Mouse (Mus musculus): ENCODE data around the gene Zfand2b. TPM values are rescaled to one million over a fixed set of nuclear protein-coding genes. Genes with fewer than 3 reads are reported as not detected.
A peak's percentile ranks its signal among the peaks of the same experiment; 100 is the strongest.

The Zfand2b gene
- polyA plus RNA-seq, 1 experiment, result 20.4 TPM

DNA sequence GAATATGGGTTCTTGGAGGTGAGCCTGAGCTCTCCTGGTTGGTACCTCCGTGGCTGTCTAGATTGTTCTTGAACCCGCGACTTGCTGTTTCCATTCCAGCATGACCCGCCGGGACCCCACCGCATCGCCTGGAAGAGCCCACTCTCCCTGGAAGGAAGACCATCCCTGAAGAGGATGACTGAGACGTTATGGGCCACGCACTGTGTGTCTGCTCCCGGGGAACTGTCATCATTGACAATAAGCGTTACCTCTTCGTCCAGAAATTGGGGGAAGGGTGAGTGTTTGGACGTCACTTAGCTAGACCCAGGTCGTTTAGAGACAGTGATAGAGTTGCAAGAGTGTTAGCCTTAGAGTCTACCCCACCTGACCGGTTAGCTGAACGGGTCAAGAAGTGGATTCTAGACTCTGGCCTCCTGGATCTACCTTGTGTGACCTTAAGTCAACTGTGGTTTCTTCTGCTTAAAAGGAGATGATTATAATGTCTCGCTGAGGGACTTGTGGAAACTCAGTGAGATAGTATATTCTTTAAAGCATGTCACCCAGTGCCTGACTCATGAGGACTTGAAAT is 42.8 kb downstream of the Zfand2b start:
- H3K27me3 ChIP-seq (replicated peaks), result no peaks in the 10 kb centered on the region
- H3K4me1 ChIP-seq, result peaks cover 94% of the 10 kb centered on the region
- H3K9me3 ChIP-seq, result no peaks in the 10 kb centered on the region
- H3K36me3 ChIP-seq (replicated peaks; ENCODE audit: low read length), result peaks cover 68% of the 10 kb centered on the region
- peak overlapping the region; percentile 96 for H3K4me3 ChIP-seq (replicated peaks)
- TF ChIP-seq GATA1 (IDR thresholded peaks at IDR 0.05; ENCODE audit: borderline replicate concordance, low read length), result no peak
- TF ChIP-seq FLI1 (IDR thresholded peaks at IDR 0.05; ENCODE audit: low read length), result no peak

DNA sequence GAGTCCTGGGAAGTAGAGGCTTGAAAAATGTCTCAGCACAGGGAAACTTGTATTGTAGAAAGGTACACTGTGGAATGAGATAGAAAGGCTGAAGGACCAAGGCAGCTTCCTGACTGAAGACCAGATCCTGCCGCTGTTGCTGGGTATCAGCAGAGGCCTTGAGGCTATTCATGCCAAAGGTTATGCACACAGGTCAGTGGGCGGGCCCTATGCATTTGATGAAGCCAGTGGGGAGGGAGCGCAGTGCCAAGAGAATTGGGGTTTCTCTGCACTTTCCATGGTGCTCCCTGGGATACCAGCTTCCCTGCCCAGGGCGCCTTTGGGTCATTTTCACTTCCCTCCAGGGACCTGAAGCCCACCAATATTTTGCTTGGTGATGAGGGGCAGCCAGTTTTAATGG is 44.1 kb downstream of the Zfand2b start:
- Histone ChIP-seq H3K27me3 (replicated peaks) (no peaks in the 10 kb centered on the region), H3K9me3 (no peaks in the 10 kb centered on the region), H3K4me1 (peaks cover 94% of the 10 kb centered on the region), H3K4me3 (replicated peaks) (peak overlapping the region; percentile 96), H3K36me3 (replicated peaks; ENCODE audit: low read length) (peaks cover 68% of the 10 kb centered on the region)
- no peak for TF ChIP-seq FLI1 (IDR thresholded peaks at IDR 0.05; ENCODE audit: low read length)
- no peak for TF ChIP-seq GATA1 (IDR thresholded peaks at IDR 0.05; ENCODE audit: borderline replicate concordance, low read length)

DNA sequence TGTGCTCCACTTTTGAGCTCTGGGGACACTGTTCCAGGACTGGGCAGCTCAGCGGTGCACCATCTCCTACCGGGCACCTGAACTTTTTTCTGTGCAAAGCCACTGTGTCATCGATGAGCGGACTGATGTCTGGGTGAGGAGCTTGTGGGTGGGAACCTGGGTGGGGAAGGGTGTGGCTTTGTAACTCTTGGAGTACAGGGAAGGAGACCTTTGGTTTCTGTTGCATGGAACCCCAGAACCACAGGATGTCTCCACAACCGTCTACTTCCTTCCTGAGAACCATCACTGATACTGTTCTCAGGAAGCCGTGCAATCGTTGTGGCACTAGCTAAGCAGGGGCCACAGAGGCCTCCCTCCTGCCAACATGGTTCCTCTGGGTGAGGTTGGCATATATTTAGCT is 44.6 kb downstream of the Zfand2b start:
- H3K9me3 ChIP-seq, result no peaks in the 10 kb centered on the region
- TF ChIP-seq FLI1 (IDR thresholded peaks at IDR 0.05; ENCODE audit: low read length), result peak; percentile 80; the same call in 1 of the 2 replicates
- peak; percentile 51; the same call in 1 of the 3 replicates for TF ChIP-seq GATA1 (IDR thresholded peaks at IDR 0.05; ENCODE audit: borderline replicate concordance, low read length)
- H3K36me3 ChIP-seq (replicated peaks; ENCODE audit: low read length), result peaks cover 70% of the 10 kb centered on the region
- no peaks in the 10 kb centered on the region for H3K27me3 ChIP-seq (replicated peaks)
- H3K4me3 ChIP-seq (replicated peaks), result peak overlapping the region; percentile 96
- H3K4me1 ChIP-seq, result peaks cover 88% of the 10 kb centered on the region

DNA sequence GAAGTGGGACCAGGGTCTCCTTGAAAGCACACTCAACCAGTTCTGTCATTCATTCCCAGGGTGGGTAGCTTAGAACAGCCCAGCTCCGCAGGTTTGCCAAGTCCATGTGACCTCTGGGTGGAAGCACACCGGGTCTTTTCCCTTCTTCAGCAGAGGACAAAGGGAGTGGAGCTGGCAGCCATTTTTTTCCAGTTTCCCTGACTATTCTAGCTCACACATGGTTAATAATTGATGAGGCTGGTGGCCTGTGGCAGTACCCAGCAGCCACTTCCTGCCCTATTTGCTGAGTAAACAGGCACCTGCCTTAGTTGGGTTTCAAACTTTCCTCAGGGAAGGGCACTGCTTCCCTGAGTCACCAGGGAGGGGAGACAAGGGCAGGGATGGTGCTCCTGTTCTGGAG is 46.0 kb downstream of the Zfand2b start:
- Histone ChIP-seq H3K27me3 (replicated peaks) (no peaks in the 10 kb centered on the region), H3K9me3 (no peaks in the 10 kb centered on the region), H3K4me1 (peaks cover 78% of the 10 kb centered on the region), H3K4me3 (replicated peaks) (peak overlapping the region; percentile 96), H3K36me3 (replicated peaks; ENCODE audit: low read length) (peaks cover 71% of the 10 kb centered on the region)
- TF ChIP-seq GATA1 (IDR thresholded peaks at IDR 0.05; ENCODE audit: borderline replicate concordance, low read length), result no peak
- TF ChIP-seq FLI1 (IDR thresholded peaks at IDR 0.05; ENCODE audit: low read length), result no peak

DNA sequence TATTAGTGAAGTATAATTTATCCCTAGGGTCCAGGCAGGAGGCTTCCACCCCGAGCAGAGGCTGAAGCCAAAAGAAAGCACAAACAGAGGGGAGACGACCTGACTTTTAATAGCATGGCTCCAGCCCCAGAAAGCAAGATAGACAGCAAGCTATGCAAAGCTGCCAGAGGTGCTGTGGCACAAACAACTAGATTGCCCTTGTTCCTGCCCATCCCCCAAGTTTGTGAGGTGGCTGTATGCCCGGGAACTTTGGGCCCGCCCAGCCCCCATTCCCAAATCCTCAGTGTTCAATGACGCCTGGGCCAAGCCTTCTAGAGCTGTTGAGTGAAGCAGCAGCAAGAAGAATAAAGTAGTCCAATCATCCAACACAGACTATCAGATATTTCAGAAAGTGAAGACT is 46.4 kb downstream of the Zfand2b start:
- Histone ChIP-seq H3K36me3 (replicated peaks; ENCODE audit: low read length) (peaks cover 71% of the 10 kb centered on the region), H3K4me1 (peaks cover 78% of the 10 kb centered on the region), H3K4me3 (replicated peaks) (peak overlapping the region; percentile 96), H3K9me3 (no peaks in the 10 kb centered on the region), H3K27me3 (replicated peaks) (no peaks in the 10 kb centered on the region)
- TF ChIP-seq FLI1 (IDR thresholded peaks at IDR 0.05; ENCODE audit: low read length) (no peak), GATA1 (IDR thresholded peaks at IDR 0.05; ENCODE audit: borderline replicate concordance, low read length) (no peak)

DNA sequence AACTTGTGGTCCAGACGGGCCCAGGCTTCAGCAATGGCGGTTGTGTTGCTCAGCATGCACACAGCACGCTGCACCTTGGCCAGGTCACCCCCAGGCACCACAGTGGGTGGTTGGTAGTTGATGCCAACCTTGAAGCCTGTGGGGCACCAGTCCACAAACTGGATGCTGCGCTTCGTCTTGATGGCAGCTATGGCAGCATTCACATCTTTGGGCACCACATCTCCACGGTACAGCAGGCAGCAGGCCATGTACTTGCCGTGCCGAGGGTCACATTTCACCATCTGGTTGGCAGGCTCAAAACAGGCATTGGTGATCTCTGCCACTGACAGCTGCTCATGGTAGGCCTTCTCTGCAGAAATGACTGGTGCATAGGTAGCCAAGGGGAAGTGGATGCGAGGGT is 47.3 kb downstream of the Zfand2b start:
- peaks cover 82% of the 10 kb centered on the region for H3K4me1 ChIP-seq
- H3K27me3 ChIP-seq (replicated peaks), result no peaks in the 10 kb centered on the region
- peaks cover 71% of the 10 kb centered on the region for H3K36me3 ChIP-seq (replicated peaks; ENCODE audit: low read length)
- TF ChIP-seq FLI1 (IDR thresholded peaks at IDR 0.05; ENCODE audit: low read length) (no peak), GATA1 (IDR thresholded peaks at IDR 0.05; ENCODE audit: borderline replicate concordance, low read length) (no peak)
- H3K4me3 ChIP-seq (replicated peaks), result peak overlapping the region; percentile 96
- H3K9me3 ChIP-seq, result no peaks in the 10 kb centered on the region

DNA sequence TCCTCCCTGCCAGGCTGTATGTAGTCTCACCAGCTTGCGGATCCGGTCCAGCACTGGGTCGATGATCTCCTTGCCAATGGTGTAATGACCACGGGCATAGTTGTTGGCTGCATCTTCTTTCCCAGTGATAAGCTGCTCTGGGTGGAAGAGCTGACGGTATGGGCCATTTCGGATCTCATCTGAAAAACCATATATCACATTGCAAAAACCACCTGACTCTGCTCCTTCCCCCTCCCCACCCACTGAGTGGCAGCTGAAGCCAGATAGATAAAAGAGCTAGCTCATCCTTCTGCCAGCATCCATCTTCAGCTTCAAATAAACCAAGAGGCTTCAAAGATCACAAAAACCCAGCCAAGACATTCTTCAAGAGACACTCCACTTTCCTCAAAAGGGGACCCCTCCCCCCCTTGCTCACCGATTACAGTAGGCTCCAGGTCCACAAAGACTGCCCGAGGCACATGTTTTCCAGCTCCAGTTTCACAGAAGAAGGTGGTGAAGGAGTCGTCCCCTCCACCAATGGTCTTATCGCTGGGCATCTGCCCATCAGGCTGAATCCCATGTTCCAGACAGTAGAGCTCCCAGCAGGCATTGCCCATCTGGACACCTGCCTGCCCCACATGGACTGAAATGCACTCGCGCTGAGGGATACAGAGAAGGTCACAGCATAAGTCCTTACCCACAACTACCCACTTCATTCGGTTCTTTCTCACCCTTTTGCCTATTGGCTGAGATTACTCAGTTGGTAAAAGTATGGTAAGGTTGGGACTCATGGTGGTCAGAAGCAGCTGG is 48.5 kb downstream of the Zfand2b start:
- Histone ChIP-seq H3K36me3 (replicated peaks; ENCODE audit: low read length) (peaks cover 62% of the 10 kb centered on the region), H3K9me3 (no peaks in the 10 kb centered on the region), H3K4me3 (replicated peaks) (peak overlapping the region; percentile 96), H3K27me3 (replicated peaks) (no peaks in the 10 kb centered on the region), H3K4me1 (peaks cover 83% of the 10 kb centered on the region)
- TF ChIP-seq GATA1 (IDR thresholded peaks at IDR 0.05; ENCODE audit: borderline replicate concordance, low read length) (no peak), FLI1 (IDR thresholded peaks at IDR 0.05; ENCODE audit: low read length) (no peak)

DNA sequence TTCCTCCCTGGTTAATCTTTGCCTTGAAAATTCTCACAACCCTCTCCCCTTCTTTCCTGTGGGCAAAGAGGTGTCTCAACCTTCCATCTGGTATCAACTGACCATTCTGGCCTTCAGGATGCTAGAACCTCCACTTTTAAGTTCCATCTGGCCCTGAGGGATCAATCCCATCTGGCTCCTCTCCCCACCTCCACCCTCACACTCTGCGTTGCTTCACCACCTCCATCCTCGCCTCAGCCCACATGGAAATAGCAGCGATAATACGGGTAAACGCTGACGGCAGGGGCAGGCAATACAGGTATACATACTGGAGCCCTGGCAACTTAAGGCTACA is 49.4 kb downstream of the Zfand2b start:
- TF ChIP-seq FLI1 (IDR thresholded peaks at IDR 0.05; ENCODE audit: low read length), result no peak
- no peak for TF ChIP-seq GATA1 (IDR thresholded peaks at IDR 0.05; ENCODE audit: borderline replicate concordance, low read length)
- H3K4me1 ChIP-seq, result peaks cover 83% of the 10 kb centered on the region

DNA sequence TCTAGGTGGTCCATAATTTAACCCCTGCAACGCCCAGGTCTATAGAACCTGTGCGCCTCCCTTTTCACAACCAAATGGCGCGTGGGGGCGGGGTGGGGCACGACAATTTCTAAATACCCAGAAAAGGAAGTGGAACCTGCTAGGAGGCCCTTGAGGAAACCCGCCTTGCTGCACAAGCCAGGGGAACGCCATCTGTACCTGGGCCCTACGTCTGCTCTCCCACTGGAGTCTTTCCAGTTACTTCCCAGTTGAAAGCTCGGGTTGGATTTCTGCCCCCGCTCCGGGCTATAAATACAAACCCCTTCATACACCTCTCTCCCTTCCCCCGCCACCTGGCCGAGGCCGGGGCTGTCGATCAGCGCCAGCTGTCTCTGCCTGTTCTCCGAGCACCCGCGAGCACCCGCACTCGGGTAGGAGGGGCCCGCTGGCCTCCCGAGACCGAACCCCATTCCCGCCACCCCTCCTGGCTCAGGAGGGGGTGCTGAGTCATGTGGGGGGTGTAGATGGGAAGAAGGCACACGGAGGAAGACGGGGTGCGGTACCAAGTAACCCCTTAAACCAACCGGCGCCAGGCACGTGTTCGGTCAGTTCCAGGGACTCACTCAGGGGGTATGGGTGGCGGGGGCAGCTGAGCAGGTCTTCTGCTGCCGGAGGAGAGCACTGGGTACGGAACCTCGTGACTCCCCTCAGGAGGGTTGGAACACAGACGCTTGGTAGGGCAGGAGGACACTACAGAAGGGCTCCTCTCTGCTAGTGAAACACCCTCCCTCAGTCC is 50.0 kb downstream of the Zfand2b start:
- H3K4me3 ChIP-seq (replicated peaks), result peak overlapping the region; percentile 96
- no peaks in the 10 kb centered on the region for H3K9me3 ChIP-seq
- TF ChIP-seq FLI1 (IDR thresholded peaks at IDR 0.05; ENCODE audit: low read length) (no peak), GATA1 (IDR thresholded peaks at IDR 0.05; ENCODE audit: borderline replicate concordance, low read length) (no peak)
- no peaks in the 10 kb centered on the region for H3K27me3 ChIP-seq (replicated peaks)
- H3K36me3 ChIP-seq (replicated peaks; ENCODE audit: low read length), result peaks cover 48% of the 10 kb centered on the region
- peaks cover 83% of the 10 kb centered on the region for H3K4me1 ChIP-seq

More for the DNA sequence above, 49.4 kb downstream of the Zfand2b start:
- H3K27me3 ChIP-seq (replicated peaks), result no peaks in the 10 kb centered on the region
- H3K36me3 ChIP-seq (replicated peaks; ENCODE audit: low read length), result peaks cover 53% of the 10 kb centered on the region
- H3K9me3 ChIP-seq, result no peaks in the 10 kb centered on the region
- H3K4me3 ChIP-seq (replicated peaks), result peak overlapping the region; percentile 96

DNA sequence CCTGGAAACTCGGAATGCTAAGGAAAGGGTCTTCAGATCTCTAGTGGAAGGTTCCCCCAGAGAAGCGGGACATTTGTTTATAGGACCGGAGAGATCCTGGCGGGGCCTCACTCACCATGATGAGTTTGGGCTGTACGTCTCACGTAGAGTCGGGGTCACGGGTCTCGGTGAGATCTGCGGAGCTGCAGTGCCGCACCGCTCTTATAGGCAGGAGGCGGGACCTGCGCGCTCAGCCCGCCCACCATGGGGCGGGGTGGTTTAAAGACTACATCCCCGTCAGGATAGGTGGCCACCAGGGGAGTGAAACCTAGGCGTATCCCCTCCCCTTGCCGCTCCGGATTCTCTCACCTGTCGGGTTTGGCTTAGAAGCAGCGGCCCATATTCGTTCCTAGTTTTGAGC is 50.6 kb downstream of the Zfand2b start:
- no peaks in the 10 kb centered on the region for H3K9me3 ChIP-seq
- peaks cover 83% of the 10 kb centered on the region for H3K4me1 ChIP-seq
- peak overlapping the region; percentile 96 for H3K4me3 ChIP-seq (replicated peaks)
- peaks cover 41% of the 10 kb centered on the region for H3K36me3 ChIP-seq (replicated peaks; ENCODE audit: low read length)
- H3K27me3 ChIP-seq (replicated peaks), result no peaks in the 10 kb centered on the region
- no peak for TF ChIP-seq FLI1 (IDR thresholded peaks at IDR 0.05; ENCODE audit: low read length)

Data from megakaryocyte, embryonic 14.5 days (primary cell).